Mouse (Mus musculus): ENCODE data around the gene Tmem255b. TPM values are rescaled to one million over a fixed set of nuclear protein-coding genes. Genes with fewer than 3 reads are reported as not detected.

The Tmem255b gene
- polyA plus RNA-seq, 1 experiment from 2014 or later, result 1.2 TPM

- H3K27ac ChIP-seq, result no peak within 1 kb of the TSS
These were observed 59.1 kb downstream of the Tmem255b start, which contains the start of gene Gas6 for GRCm38 (mm10) chr8:13493858-13494631. Gene Gas6, minus strand, starts transcription at chr8:13494490.

GRCm38 (mm10) chr8:13501221-13501620, 66.2 kb downstream of the Tmem255b start:
- H3K9ac ChIP-seq, result no peak overlapping the region
- H3K36me3 ChIP-seq, result no peaks in the 10 kb centered on the region
- H3K27me3 ChIP-seq, result no peaks in the 10 kb centered on the region
- ATAC-seq (replicated peaks; ENCODE audit: low FRiP score), result no peak
- H3K4me3 ChIP-seq (replicated peaks), result no peak overlapping the region
- no peak overlapping the region for H3K27ac ChIP-seq
- no peaks in the 10 kb centered on the region for H3K9me3 ChIP-seq (replicated peaks)
- H3K4me1 ChIP-seq, result no peaks in the 10 kb centered on the region
- 80% methylated on average over 3 of the region's 3 CpGs for WGBS
- H3K4me2 ChIP-seq, result no peak overlapping the region

More at GRCm38 (mm10) chr8:13493858-13494631, 59.1 kb downstream of the Tmem255b start, which contains the start of gene Gas6:
- peaks cover 43% of the 10 kb centered on the region for H3K27me3 ChIP-seq
- peak within 1 kb of the TSS; percentile 95 for H3K4me2 ChIP-seq
- ATAC-seq (replicated peaks; ENCODE audit: low FRiP score), result peak; percentile 76
- WGBS, result 3% methylated on average over 64 of the region's 64 CpGs
- no peaks in the 10 kb centered on the region for H3K9me3 ChIP-seq (replicated peaks)
- peak within 1 kb of the TSS; percentile 64 for H3K4me3 ChIP-seq (replicated peaks)
- H3K9ac ChIP-seq, result peak within 1 kb of the TSS; percentile 50
- peaks cover 43% of the 10 kb centered on the region for H3K4me1 ChIP-seq
- no peaks in the 10 kb centered on the region for H3K36me3 ChIP-seq

GRCm38 (mm10) chr8:13503936-13504606, 69.1 kb downstream of the Tmem255b start:
- H3K9me3 ChIP-seq (replicated peaks), result no peaks in the 10 kb centered on the region
- H3K4me3 ChIP-seq (replicated peaks), result no peak overlapping the region
- H3K27me3 ChIP-seq, result no peaks in the 10 kb centered on the region
- H3K36me3 ChIP-seq, result no peaks in the 10 kb centered on the region
- H3K4me1 ChIP-seq, result peaks cover 9% of the 10 kb centered on the region; the same call in 1 of the 2 replicates
- no peak overlapping the region for H3K9ac ChIP-seq
- no peak overlapping the region for H3K27ac ChIP-seq
- WGBS, result 85% methylated on average over 8 of the region's 8 CpGs
- ATAC-seq (replicated peaks; ENCODE audit: low FRiP score), result no peak
- no peak overlapping the region for H3K4me2 ChIP-seq

- Histone ChIP-seq H3K9ac (no peak overlapping the region), H3K4me3 (replicated peaks) (no peak overlapping the region), H3K4me1 (peaks cover 9% of the 10 kb centered on the region; the same call in 1 of the 2 replicates), H3K4me2 (no peak overlapping the region), H3K9me3 (replicated peaks) (no peaks in the 10 kb centered on the region), H3K36me3 (no peaks in the 10 kb centered on the region), H3K27ac (peak overlapping the region; percentile 23), H3K27me3 (no peaks in the 10 kb centered on the region)
- ATAC-seq (replicated peaks; ENCODE audit: low FRiP score), result no peak
These were observed 70.1 kb downstream of the Tmem255b start for GRCm38 (mm10) chr8:13504894-13505674.

GRCm38 (mm10) chr8:13506849-13507248, 71.9 kb downstream of the Tmem255b start:
- H3K4me3 ChIP-seq (replicated peaks), result no peak overlapping the region
- no peaks in the 10 kb centered on the region for H3K9me3 ChIP-seq (replicated peaks)
- H3K27me3 ChIP-seq, result no peaks in the 10 kb centered on the region
- peaks cover 9% of the 10 kb centered on the region; the same call in 1 of the 2 replicates for H3K4me1 ChIP-seq
- peak; percentile 87 for ATAC-seq (replicated peaks; ENCODE audit: low FRiP score)
- H3K36me3 ChIP-seq, result no peaks in the 10 kb centered on the region
- no peak overlapping the region for H3K4me2 ChIP-seq
- H3K27ac ChIP-seq, result peak overlapping the region; percentile 13; the same call in 1 of the 2 replicates
- H3K9ac ChIP-seq, result no peak overlapping the region
- WGBS, result 37% methylated on average over 4 of the region's 4 CpGs

- no peak overlapping the region for H3K9ac ChIP-seq
- no peak for ATAC-seq (replicated peaks; ENCODE audit: low FRiP score)
- peaks cover 9% of the 10 kb centered on the region; the same call in 1 of the 2 replicates for H3K4me1 ChIP-seq
- 75% methylated on average over 3 of the region's 3 CpGs for WGBS
- no peak overlapping the region for H3K4me3 ChIP-seq (replicated peaks)
- no peak overlapping the region for H3K27ac ChIP-seq
- H3K36me3 ChIP-seq, result no peaks in the 10 kb centered on the region
- no peak overlapping the region for H3K4me2 ChIP-seq
- H3K9me3 ChIP-seq (replicated peaks), result no peaks in the 10 kb centered on the region
- H3K27me3 ChIP-seq, result no peaks in the 10 kb centered on the region
These were observed 72.4 kb downstream of the Tmem255b start for GRCm38 (mm10) chr8:13507284-13507937.

GRCm38 (mm10) chr8:13512016-13512415, 77.0 kb downstream of the Tmem255b start:
- WGBS, result 82% methylated on average over 5 of the region's 5 CpGs
- no peak overlapping the region for H3K27ac ChIP-seq
- no peak overlapping the region for H3K4me3 ChIP-seq (replicated peaks)
- no peaks in the 10 kb centered on the region for H3K9me3 ChIP-seq (replicated peaks)
- no peak overlapping the region for H3K9ac ChIP-seq
- H3K4me2 ChIP-seq, result no peak overlapping the region
- no peaks in the 10 kb centered on the region for H3K36me3 ChIP-seq
- no peak for ATAC-seq (replicated peaks; ENCODE audit: low FRiP score)
- no peaks in the 10 kb centered on the region for H3K27me3 ChIP-seq
- peaks cover 11% of the 10 kb centered on the region for H3K4me1 ChIP-seq

- WGBS, result 50% methylated on average over 6 of the region's 6 CpGs
- Histone ChIP-seq H3K27ac (no peak overlapping the region), H3K9ac (no peak overlapping the region), H3K27me3 (no peaks in the 10 kb centered on the region), H3K9me3 (replicated peaks) (no peaks in the 10 kb centered on the region), H3K4me3 (replicated peaks) (no peak overlapping the region), H3K4me1 (peaks cover 8% of the 10 kb centered on the region), H3K4me2 (no peak overlapping the region), H3K36me3 (no peaks in the 10 kb centered on the region)
- ATAC-seq (replicated peaks; ENCODE audit: low FRiP score), result no peak
These were observed 77.7 kb downstream of the Tmem255b start for GRCm38 (mm10) chr8:13512677-13513076.

GRCm38 (mm10) chr8:13513556-13514370, 78.8 kb downstream of the Tmem255b start:
- WGBS, result 83% methylated on average over 5 of the region's 5 CpGs
- peaks cover 7% of the 10 kb centered on the region for H3K4me1 ChIP-seq
- no peak for ATAC-seq (replicated peaks; ENCODE audit: low FRiP score)
- no peaks in the 10 kb centered on the region for H3K27me3 ChIP-seq
- no peaks in the 10 kb centered on the region for H3K9me3 ChIP-seq (replicated peaks)
- no peak overlapping the region for H3K9ac ChIP-seq
- H3K27ac ChIP-seq, result no peak overlapping the region
- H3K4me3 ChIP-seq (replicated peaks), result no peak overlapping the region
- H3K36me3 ChIP-seq, result no peaks in the 10 kb centered on the region
- H3K4me2 ChIP-seq, result no peak overlapping the region

- Histone ChIP-seq H3K36me3 (no peaks in the 10 kb centered on the region), H3K9me3 (replicated peaks) (no peaks in the 10 kb centered on the region), H3K4me1 (peaks cover 10% of the 10 kb centered on the region), H3K9ac (no peak overlapping the region), H3K4me3 (replicated peaks) (no peak overlapping the region), H3K27me3 (0 out of 2 replicates have a peak, but pooled peaks cover 3% of the 10 kb centered on the region), H3K4me2 (no peak overlapping the region), H3K27ac (no peak overlapping the region)
- 59% methylated on average over 7 of the region's 7 CpGs for WGBS
- 0 out of 2 replicates have a peak, but pooled peaks have one; percentile 49 for ATAC-seq (replicated peaks; ENCODE audit: low FRiP score)
These were observed 81.0 kb downstream of the Tmem255b start for GRCm38 (mm10) chr8:13516011-13516442.

- H3K4me1 ChIP-seq, result peaks cover 15% of the 10 kb centered on the region
- no peaks in the 10 kb centered on the region for H3K9me3 ChIP-seq (replicated peaks)
- no peak overlapping the region for H3K9ac ChIP-seq
- H3K36me3 ChIP-seq, result no peaks in the 10 kb centered on the region
- H3K4me2 ChIP-seq, result no peak overlapping the region
- H3K4me3 ChIP-seq (replicated peaks), result no peak overlapping the region
- WGBS, result 68% methylated on average over 5 of the region's 5 CpGs
- H3K27ac ChIP-seq, result peak overlapping the region; percentile 22; the same call in 1 of the 2 replicates
- no peak for ATAC-seq (replicated peaks; ENCODE audit: low FRiP score)
- H3K27me3 ChIP-seq, result 0 out of 2 replicates have a peak, but pooled peaks cover 3% of the 10 kb centered on the region
These were observed 81.7 kb downstream of the Tmem255b start for GRCm38 (mm10) chr8:13516728-13517127.
